Mouse (Mus musculus) small intestine, adult 2 months (tissue): ENCODE results near the gene Slc38a1.

ENCODE experiments used
- CTCF ChIP-seq: fragments of 200-500 bp; IDR thresholded peaks from 2 replicates; pipeline ENCODE4 v1.5.1; 2012; ENCODE audit warnings: low read depth, mild to moderate bottlenecking, control low read depth, inconsistent platforms, low read length, moderate library complexity, mixed read lengths; ENCODE audit not compliant: insufficient replicate concordance, insufficient read length; ENCODE audit errors: extremely low read depth
- POLR2A ChIP-seq: fragments of 200-500 bp; IDR thresholded peaks from 2 replicates; pipeline ENCODE4 v1.6.1; 2012; ENCODE audit warnings: low read depth, mild to moderate bottlenecking, control low read depth, inconsistent platforms, low read length, moderate library complexity

GRCm38 (mm10) chr15:96685273-96685672 lies 42.6 kb upstream of the Slc38a1 start:
- TF ChIP-seq POLR2A, result no peak
- TF ChIP-seq CTCF, result no peak
